Mouse (Mus musculus): ENCODE results near the gene Hydin. TPM values are rescaled to one million over a fixed set of nuclear protein-coding genes. Genes with fewer than 3 reads are reported as not detected.
"Not testable (repeated sequence)": the region's sequence is repeated elsewhere in the genome, so short reads cannot be mapped to it uniquely, and the experiment has no call there.

Gene Hydin
- polyA plus RNA-seq, 1 experiment from 2014 or later, result 0.23 TPM

- no peak overlapping the region for H3K4me2 ChIP-seq (ENCODE audit: low read depth, low read length)
- WGBS, result 76% methylated on average over 4 of the region's 4 CpGs
- no peak for ATAC-seq (ENCODE audit: insufficient read depth, low FRiP score)
Measured at GRCm38 (mm10) chr8:110537849-110538248, 271.1 kb downstream of the Hydin start.

GRCm38 (mm10) chr8:110550343-110550742, 283.6 kb downstream of the Hydin start:
- Histone ChIP-seq H3K27me3 (ENCODE audit: control insufficient read depth, insufficient read depth, low read length) (no peaks in the 10 kb centered on the region), H3K36me3 (ENCODE audit: control insufficient read depth, insufficient read depth, low read length) (no peaks in the 10 kb centered on the region), H3K27ac (ENCODE audit: low read length) (no peak overlapping the region), H3K4me2 (ENCODE audit: low read depth, low read length) (no peak overlapping the region), H3K4me3 (replicated peaks; ENCODE audit: low read length) (no peak overlapping the region), H3K4me1 (ENCODE audit: control insufficient read depth, insufficient read depth, low read length) (no peaks in the 10 kb centered on the region), H3K9ac (ENCODE audit: low read length) (no peak overlapping the region), H3K9me3 (replicated peaks; ENCODE audit: control insufficient read depth, low read length) (no peaks in the 10 kb centered on the region)
- ATAC-seq (ENCODE audit: insufficient read depth, low FRiP score), result no peak
- WGBS, result 71% methylated on average over 1 of the region's 1 CpGs

More at GRCm38 (mm10) chr8:110537849-110538248, 271.1 kb downstream of the Hydin start:
- no peaks in the 10 kb centered on the region for H3K36me3 ChIP-seq (ENCODE audit: control insufficient read depth, insufficient read depth, low read length)
- peaks cover 3% of the 10 kb centered on the region; the same call in 1 of the 2 replicates for H3K4me1 ChIP-seq (ENCODE audit: control insufficient read depth, insufficient read depth, low read length)
- no peaks in the 10 kb centered on the region; the same call in 1 of the 2 replicates for H3K27me3 ChIP-seq (ENCODE audit: control insufficient read depth, insufficient read depth, low read length)
- no peak overlapping the region for H3K9ac ChIP-seq (ENCODE audit: low read length)
- H3K9me3 ChIP-seq (replicated peaks; ENCODE audit: control insufficient read depth, low read length), result no peaks in the 10 kb centered on the region
- H3K4me3 ChIP-seq (replicated peaks; ENCODE audit: low read length), result no peak overlapping the region
- H3K27ac ChIP-seq (ENCODE audit: low read length), result no peak overlapping the region

- not testable (repeated sequence) for H3K4me2 ChIP-seq (ENCODE audit: low read depth, low read length); H3K4me3 ChIP-seq (replicated peaks; ENCODE audit: low read length); H3K27ac ChIP-seq (ENCODE audit: low read length); H3K36me3 ChIP-seq (ENCODE audit: control insufficient read depth, insufficient read depth, low read length); ATAC-seq (ENCODE audit: insufficient read depth, low FRiP score); H3K9ac ChIP-seq (ENCODE audit: low read length); H3K9me3 ChIP-seq (replicated peaks; ENCODE audit: control insufficient read depth, low read length); H3K4me1 ChIP-seq (ENCODE audit: control insufficient read depth, insufficient read depth, low read length); H3K27me3 ChIP-seq (ENCODE audit: control insufficient read depth, insufficient read depth, low read length)
Measured at GRCm38 (mm10) chr8:110552111-110552510, 285.3 kb downstream of the Hydin start.

- Histone ChIP-seq H3K27ac (ENCODE audit: low read length) (no peak overlapping the region), H3K4me3 (replicated peaks; ENCODE audit: low read length) (no peak overlapping the region), H3K9ac (ENCODE audit: low read length) (no peak overlapping the region), H3K27me3 (ENCODE audit: control insufficient read depth, insufficient read depth, low read length) (no peaks in the 10 kb centered on the region), H3K4me2 (ENCODE audit: low read depth, low read length) (no peak overlapping the region), H3K4me1 (ENCODE audit: control insufficient read depth, insufficient read depth, low read length) (no peaks in the 10 kb centered on the region), H3K9me3 (replicated peaks; ENCODE audit: control insufficient read depth, low read length) (no peaks in the 10 kb centered on the region), H3K36me3 (ENCODE audit: control insufficient read depth, insufficient read depth, low read length) (no peaks in the 10 kb centered on the region)
- no peak for ATAC-seq (ENCODE audit: insufficient read depth, low FRiP score)
- WGBS, result 74% methylated on average over 9 of the region's 9 CpGs
Measured at GRCm38 (mm10) chr8:110592641-110593040, 325.9 kb downstream of the Hydin start.

DNA sequence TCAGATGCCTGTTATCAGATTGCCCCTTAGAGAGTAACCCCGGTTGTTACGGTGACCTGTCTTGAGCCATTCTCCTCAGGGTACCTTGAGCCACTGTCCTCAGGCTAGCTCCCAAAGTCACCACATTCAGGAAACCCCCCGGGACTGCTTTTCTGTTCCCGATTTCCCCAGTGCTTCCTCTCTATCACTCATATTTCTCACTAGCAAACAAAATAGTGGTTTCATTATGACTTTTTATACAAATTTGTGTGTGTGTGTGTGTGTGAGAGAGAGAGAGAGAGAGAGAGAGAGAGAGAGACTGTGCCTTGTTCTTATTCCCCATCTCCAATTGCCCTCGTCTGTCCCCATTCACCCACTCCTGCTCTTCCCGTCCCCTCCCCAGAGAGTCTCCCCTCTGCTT, 327.4 kb downstream of the Hydin start:
- Histone ChIP-seq H3K4me2 (ENCODE audit: low read depth, low read length) (no peak overlapping the region), H3K4me1 (ENCODE audit: control insufficient read depth, insufficient read depth, low read length) (no peaks in the 10 kb centered on the region), H3K27me3 (ENCODE audit: control insufficient read depth, insufficient read depth, low read length) (no peaks in the 10 kb centered on the region), H3K36me3 (ENCODE audit: control insufficient read depth, insufficient read depth, low read length) (no peaks in the 10 kb centered on the region), H3K4me3 (replicated peaks; ENCODE audit: low read length) (no peak overlapping the region), H3K9ac (ENCODE audit: low read length) (no peak overlapping the region), H3K27ac (ENCODE audit: low read length) (no peak overlapping the region), H3K9me3 (replicated peaks; ENCODE audit: control insufficient read depth, low read length) (no peaks in the 10 kb centered on the region)
- 75% methylated on average over 6 of the region's 6 CpGs for WGBS
- ATAC-seq (ENCODE audit: insufficient read depth, low FRiP score), result no peak

- H3K9ac ChIP-seq (ENCODE audit: low read length), result no peak overlapping the region
- no peak for ATAC-seq (ENCODE audit: insufficient read depth, low FRiP score)
- 6% methylated on average over 1 of the region's 1 CpGs for WGBS
- no peak overlapping the region for H3K27ac ChIP-seq (ENCODE audit: low read length)
- no peaks in the 10 kb centered on the region for H3K9me3 ChIP-seq (replicated peaks; ENCODE audit: control insufficient read depth, low read length)
- H3K27me3 ChIP-seq (ENCODE audit: control insufficient read depth, insufficient read depth, low read length), result no peaks in the 10 kb centered on the region
- H3K36me3 ChIP-seq (ENCODE audit: control insufficient read depth, insufficient read depth, low read length), result no peaks in the 10 kb centered on the region
- H3K4me2 ChIP-seq (ENCODE audit: low read depth, low read length), result no peak overlapping the region
- no peaks in the 10 kb centered on the region for H3K4me1 ChIP-seq (ENCODE audit: control insufficient read depth, insufficient read depth, low read length)
- no peak overlapping the region for H3K4me3 ChIP-seq (replicated peaks; ENCODE audit: low read length)
Measured at GRCm38 (mm10) chr8:110604556-110604955, 337.8 kb downstream of the Hydin start.

GRCm38 (mm10) chr8:110605401-110606015, 338.7 kb downstream of the Hydin start:
- Histone ChIP-seq H3K9ac (ENCODE audit: low read length) (no peak overlapping the region), H3K27me3 (ENCODE audit: control insufficient read depth, insufficient read depth, low read length) (no peaks in the 10 kb centered on the region), H3K4me3 (replicated peaks; ENCODE audit: low read length) (no peak overlapping the region), H3K36me3 (ENCODE audit: control insufficient read depth, insufficient read depth, low read length) (no peaks in the 10 kb centered on the region), H3K4me2 (ENCODE audit: low read depth, low read length) (no peak overlapping the region), H3K4me1 (ENCODE audit: control insufficient read depth, insufficient read depth, low read length) (no peaks in the 10 kb centered on the region), H3K27ac (ENCODE audit: low read length) (no peak overlapping the region), H3K9me3 (replicated peaks; ENCODE audit: control insufficient read depth, low read length) (no peaks in the 10 kb centered on the region)
- 47% methylated on average over 6 of the region's 6 CpGs for WGBS
- ATAC-seq (ENCODE audit: insufficient read depth, low FRiP score), result no peak

DNA sequence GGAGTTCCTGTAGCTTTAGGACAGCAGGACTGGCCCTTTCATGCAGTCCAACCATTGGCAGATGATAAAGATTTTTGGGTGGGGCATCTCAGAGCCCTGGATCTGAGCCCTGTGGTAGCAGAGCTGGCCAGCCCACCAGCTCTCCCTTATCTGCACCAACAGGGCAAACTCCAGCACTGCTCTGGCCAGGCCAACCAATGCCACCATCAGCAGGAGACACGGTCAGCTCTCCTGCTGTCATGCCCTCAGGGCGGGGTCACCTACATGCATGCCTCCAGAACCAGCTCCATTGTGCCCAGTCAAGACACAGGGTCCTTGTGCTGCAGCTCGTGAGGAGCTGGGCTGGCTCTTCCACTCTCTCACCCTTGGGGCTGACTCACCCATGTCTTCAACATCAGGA, 349.0 kb downstream of the Hydin start:
- Histone ChIP-seq H3K27me3 (ENCODE audit: control insufficient read depth, insufficient read depth, low read length) (no peaks in the 10 kb centered on the region), H3K9me3 (replicated peaks; ENCODE audit: control insufficient read depth, low read length) (no peaks in the 10 kb centered on the region), H3K4me3 (replicated peaks; ENCODE audit: low read length) (no peak overlapping the region), H3K27ac (ENCODE audit: low read length) (no peak overlapping the region), H3K36me3 (ENCODE audit: control insufficient read depth, insufficient read depth, low read length) (no peaks in the 10 kb centered on the region), H3K9ac (ENCODE audit: low read length) (no peak overlapping the region), H3K4me1 (ENCODE audit: control insufficient read depth, insufficient read depth, low read length) (peaks cover 16% of the 10 kb centered on the region), H3K4me2 (ENCODE audit: low read depth, low read length) (no peak overlapping the region)
- WGBS, result 53% methylated on average over 3 of the region's 3 CpGs
- no peak for ATAC-seq (ENCODE audit: insufficient read depth, low FRiP score)

DNA sequence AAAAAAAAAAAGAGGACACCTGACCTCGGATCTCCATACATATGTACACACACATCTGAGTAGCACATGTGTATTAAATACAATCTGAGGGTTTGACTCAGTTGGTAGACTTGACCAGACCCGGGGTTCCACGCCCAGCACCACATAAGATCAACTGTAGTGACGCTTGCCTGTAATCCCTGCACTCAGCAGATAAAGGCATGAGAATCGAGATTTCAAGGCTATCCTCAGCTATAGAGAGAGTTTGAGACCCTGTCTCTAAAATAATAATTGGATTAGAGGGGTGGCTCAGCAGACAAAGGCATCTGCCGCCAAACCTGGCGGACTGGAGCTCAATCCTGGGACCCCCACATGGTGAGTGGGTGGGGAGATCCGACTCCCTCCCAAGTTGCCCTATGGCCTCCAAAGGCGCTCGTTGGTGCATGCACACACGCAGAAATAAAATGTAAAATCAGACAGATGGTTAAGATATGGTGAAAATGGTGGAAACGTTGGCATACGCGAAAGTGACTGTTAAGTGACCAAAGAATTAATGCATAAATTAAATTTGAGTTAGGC, 351.1 kb downstream of the Hydin start:
- 22% methylated on average over 14 of the region's 14 CpGs for WGBS
- peaks cover 16% of the 10 kb centered on the region for H3K4me1 ChIP-seq (ENCODE audit: control insufficient read depth, insufficient read depth, low read length)
- peak overlapping the region; percentile 92 for H3K4me2 ChIP-seq (ENCODE audit: low read depth, low read length)
- 0 out of 2 replicates have a peak overlapping the region, but pooled peaks have one; percentile 16 for H3K27ac ChIP-seq (ENCODE audit: low read length)
- H3K27me3 ChIP-seq (ENCODE audit: control insufficient read depth, insufficient read depth, low read length), result no peaks in the 10 kb centered on the region
- ATAC-seq (ENCODE audit: insufficient read depth, low FRiP score), result peak; percentile 4; the same call in 1 of the 2 replicates
- peak overlapping the region; percentile 56 for H3K9ac ChIP-seq (ENCODE audit: low read length)
- H3K36me3 ChIP-seq (ENCODE audit: control insufficient read depth, insufficient read depth, low read length), result no peaks in the 10 kb centered on the region
- H3K4me3 ChIP-seq (replicated peaks; ENCODE audit: low read length), result peak overlapping the region; percentile 95
- H3K9me3 ChIP-seq (replicated peaks; ENCODE audit: control insufficient read depth, low read length), result no peaks in the 10 kb centered on the region

Data from stomach, embryonic 16.5 days (tissue).